Mouse (Mus musculus): ENCODE data around the gene Zfp579. TPM values are rescaled to one million over a fixed set of nuclear protein-coding genes. Genes with fewer than 3 reads are reported as not detected.
"Not testable (repeated sequence)": the region's sequence is repeated elsewhere in the genome, so short reads cannot be mapped to it uniquely, and the experiment has no call there.

The Zfp579 gene
- total RNA-seq, 4 experiments from 2014 or later = 7.1 to 9.8 (median 8.7) TPM

GRCm38 (mm10) chr7:5015118-5016001 lies 19.4 kb upstream of the Zfp579 start, which contains the start of gene Gm44973:
Gene Gm44973, plus strand, starts transcription at chr7:5015496.
- peak; percentile 89 to 90 for DNase-seq (ENCODE audit: low spot score in 2 of 2)

- peak; percentile 97 to 98 for DNase-seq (ENCODE audit: low spot score in 2 of 2)
These were observed 18.5 kb upstream of the Zfp579 start, which contains the start of the genes Zfp524 and Fiz1 for GRCm38 (mm10) chr7:5014251-5015117. Gene Zfp524, plus strand, starts transcription at chr7:5014415. Gene Fiz1, minus strand, starts transcription at chr7:5014697.

- no peak for DNase-seq (ENCODE audit: low spot score in 2 of 2)
These were observed 16.9 kb upstream of the Zfp579 start for GRCm38 (mm10) chr7:5012681-5013513.

- no peak for DNase-seq (ENCODE audit: low spot score in 2 of 2)
These were observed 12.3 kb upstream of the Zfp579 start for GRCm38 (mm10) chr7:5008229-5008628.

GRCm38 (mm10) chr7:5002876-5003275 lies 6.9 kb upstream of the Zfp579 start:
- DNase-seq (ENCODE audit: low spot score in 2 of 2) = not testable (repeated sequence)

GRCm38 (mm10) chr7:4999876-5000275 lies 3.9 kb upstream of the Zfp579 start:
- DNase-seq (ENCODE audit: low spot score in 2 of 2) = no peak

GRCm38 (mm10) chr7:4996934-4997333 lies 976 bp upstream of the Zfp579 start:
- DNase-seq (ENCODE audit: low spot score in 2 of 2) = no peak

- no peak for DNase-seq (ENCODE audit: low spot score in 2 of 2)
These were observed 523 bp downstream of the Zfp579 start for GRCm38 (mm10) chr7:4995268-4996002.

- DNase-seq (ENCODE audit: low spot score in 2 of 2) = no peak
These were observed 1.8 kb downstream of the Zfp579 start for GRCm38 (mm10) chr7:4993999-4994788.

- no peak for DNase-seq (ENCODE audit: low spot score in 2 of 2)
These were observed 2.5 kb downstream of the Zfp579 start for GRCm38 (mm10) chr7:4993347-4993998.

GRCm38 (mm10) chr7:4988250-4988649 lies 7.7 kb downstream of the Zfp579 start:
- DNase-seq (ENCODE audit: low spot score in 2 of 2) = no peak

- DNase-seq (ENCODE audit: low spot score in 2 of 2) = no peak
These were observed 19.1 kb downstream of the Zfp579 start for GRCm38 (mm10) chr7:4976832-4977231.

GRCm38 (mm10) chr7:4975455-4975854 lies 20.5 kb downstream of the Zfp579 start:
- DNase-seq (ENCODE audit: low spot score in 2 of 2) = no peak

GRCm38 (mm10) chr7:4972321-4973047 lies 23.5 kb downstream of the Zfp579 start:
- DNase-seq (ENCODE audit: low spot score in 2 of 2) = peak; percentile 80 to 85

- DNase-seq (ENCODE audit: low spot score in 2 of 2) = no peak
These were observed 24.2 kb downstream of the Zfp579 start for GRCm38 (mm10) chr7:4971710-4972109.

- no peak for DNase-seq (ENCODE audit: low spot score in 2 of 2)
These were observed 24.9 kb downstream of the Zfp579 start, which contains the start of gene Sbk3 for GRCm38 (mm10) chr7:4971068-4971467. Gene Sbk3, minus strand, starts transcription at chr7:4971168.

- DNase-seq (ENCODE audit: low spot score in 2 of 2) = no peak
These were observed 31.0 kb downstream of the Zfp579 start for GRCm38 (mm10) chr7:4964988-4965387.

- peak; percentile 84 to 85 for DNase-seq (ENCODE audit: low spot score in 2 of 2)
These were observed 31.7 kb downstream of the Zfp579 start, which contains the start of gene Sbk2 for GRCm38 (mm10) chr7:4964272-4964671. Gene Sbk2, minus strand, starts transcription at chr7:4964406.

Data from gastrocnemius, adult 8-10 months (tissue).